Mouse (Mus musculus) limb, embryonic 11.5 days (tissue): ENCODE data around the gene Tmem176a. TPM values are rescaled to one million over a fixed set of nuclear protein-coding genes. Genes with fewer than 3 reads are reported as not detected.
A peak's percentile ranks its signal among the peaks of the same experiment; 100 is the strongest.

Experiments used
- ATAC-seq: fragments of 200-750 bp; cut with Nextera tagmentation; 2 replicates; pipeline ENCODE4 v1.8.0; 2017; ENCODE audit warnings: low read depth; ENCODE audit not compliant: insufficient number of reproducible peaks, low FRiP score, low TSS enrichment
- DNase-seq: peaks from one replicate; pipeline ENCODE4 v3.0.0-alpha.2; 2015; ENCODE audit warnings: low spot score
- H3K27ac ChIP-seq: fragments of 300-500 bp; sonication (generic); replicated peaks from 2 replicates; pipeline ENCODE4 v1.5.1; 2014; ENCODE audit warnings: low read depth, mild to moderate bottlenecking, low read length
- H3K27me3 ChIP-seq: fragments of 300-500 bp; sonication (generic); 2 replicates; pipeline ENCODE4 v1.6.1; 2014; ENCODE audit warnings: mild to moderate bottlenecking, low read length, mixed read lengths; ENCODE audit not compliant: control insufficient read depth, insufficient read depth
- H3K36me3 ChIP-seq: fragments of 300-500 bp; sonication (generic); 2 replicates; pipeline ENCODE4 v1.6.1; 2014; ENCODE audit warnings: mild to moderate bottlenecking, low read length, moderate library complexity, mixed read lengths; ENCODE audit not compliant: control insufficient read depth, insufficient read depth
- H3K4me1 ChIP-seq: fragments of 300-500 bp; sonication (generic); 2 replicates; pipeline ENCODE4 v1.6.1; 2014; ENCODE audit warnings: low read length, mixed read lengths; ENCODE audit not compliant: control insufficient read depth, insufficient read depth
- H3K4me2 ChIP-seq: fragments of 300-500 bp; sonication (generic); 2 replicates; pipeline ENCODE4 v1.6.1; 2014; ENCODE audit warnings: low read depth, mild to moderate bottlenecking, moderate library complexity; ENCODE audit not compliant: severe bottlenecking
- H3K4me3 ChIP-seq: fragments of 300-500 bp; sonication (generic); 2 replicates; pipeline ENCODE4 v1.5.1; 2014; ENCODE audit warnings: low read depth, low read length
- H3K9ac ChIP-seq: fragments of 300-500 bp; sonication (generic); 2 replicates; pipeline ENCODE4 v1.6.1; 2014; ENCODE audit warnings: mild to moderate bottlenecking, low read length
- H3K9me3 ChIP-seq: fragments of 300-500 bp; sonication (generic); 2 replicates; pipeline ENCODE4 v1.6.1; 2016; ENCODE audit warnings: low read length; ENCODE audit not compliant: control insufficient read depth
- WGBS: fragments of 180-500 bp; shearing (Covaris S2); extraction: QIAGEN DNeasy Blood & Tissue Kit; methylation state at CpG from one replicate; pipeline ENCODE4 v1.1.7; 2014; 5-methylcytosine and 5-hydroxymethylcytosine counted together
- polyA plus RNA-seq: library from polyadenylated mRNA; unstranded; fragments of >200 nt; fragmentation: Nextera tagmentation; extraction: Ambion mirVana; gene quantifications from 2 replicates; pipeline ENCODE4 v1.2.1, GENCODE M21; 2014

The Tmem176a gene
- 36.6 and 37.5 TPM in 2 replicates for polyA plus RNA-seq

- DNase-seq = peak; percentile 36
These were observed at the start of gene Tmem176a for GRCm38 (mm10) chr6:48840371-48840969. Gene Tmem176a, plus strand, starts transcription at chr6:48840919.

GRCm38 (mm10) chr6:48801897-48802296, 38.8 kb upstream of the Tmem176a start:
- Histone ChIP-seq H3K9ac (no peak overlapping the region), H3K36me3 (no peaks in the 10 kb centered on the region), H3K9me3 (no peaks in the 10 kb centered on the region), H3K4me1 (no peaks in the 10 kb centered on the region), H3K27me3 (no peaks in the 10 kb centered on the region), H3K4me2 (no peak overlapping the region), H3K27ac (no peak overlapping the region), H3K4me3 (no peak overlapping the region)
- ATAC-seq = no peak
- 86% methylated on average over 1 of the region's 1 CpGs for WGBS
- DNase-seq = no peak

More at GRCm38 (mm10) chr6:48840371-48840969, at the start of gene Tmem176a:
- H3K27me3 ChIP-seq = no peaks in the 10 kb centered on the region
- H3K27ac ChIP-seq = peak within 1 kb of the TSS; percentile 56; the same call in 1 of the 2 replicates
- peak; percentile 21; the same call in 1 of the 2 replicates for ATAC-seq
- peaks cover 23% of the 10 kb centered on the region for H3K4me1 ChIP-seq
- peak within 1 kb of the TSS; percentile 58 for H3K4me2 ChIP-seq
- WGBS = 37% methylated on average over 7 of the region's 7 CpGs
- H3K36me3 ChIP-seq = no peaks in the 10 kb centered on the region
- peak within 1 kb of the TSS; percentile 58 for H3K9ac ChIP-seq
- H3K4me3 ChIP-seq = peak within 1 kb of the TSS; percentile 40
- no peaks in the 10 kb centered on the region for H3K9me3 ChIP-seq

GRCm38 (mm10) chr6:48803406-48804051, 37.2 kb upstream of the Tmem176a start:
- Histone ChIP-seq H3K4me1 (no peaks in the 10 kb centered on the region), H3K4me2 (no peak overlapping the region), H3K27me3 (no peaks in the 10 kb centered on the region), H3K36me3 (no peaks in the 10 kb centered on the region), H3K9me3 (no peaks in the 10 kb centered on the region), H3K4me3 (no peak overlapping the region), H3K27ac (no peak overlapping the region), H3K9ac (no peak overlapping the region)
- no peak for ATAC-seq
- DNase-seq = no peak

- no peaks in the 10 kb centered on the region for H3K9me3 ChIP-seq
- no peak overlapping the region for H3K9ac ChIP-seq
- H3K36me3 ChIP-seq = no peaks in the 10 kb centered on the region
- H3K4me2 ChIP-seq = no peak overlapping the region
- no peak overlapping the region for H3K27ac ChIP-seq
- no peak overlapping the region for H3K4me3 ChIP-seq
- no peak for ATAC-seq
- WGBS = 75% methylated on average over 5 of the region's 5 CpGs
- no peak for DNase-seq
- no peaks in the 10 kb centered on the region for H3K27me3 ChIP-seq
- no peaks in the 10 kb centered on the region for H3K4me1 ChIP-seq
These were observed 36.4 kb upstream of the Tmem176a start for GRCm38 (mm10) chr6:48804346-48804745.

- H3K9ac ChIP-seq = no peak overlapping the region
- DNase-seq (no peak), ATAC-seq (no peak)
- H3K4me2 ChIP-seq = no peak overlapping the region
- no peaks in the 10 kb centered on the region for H3K9me3 ChIP-seq
- 92% methylated on average over 3 of the region's 3 CpGs for whole genome bisulfite sequencing
- H3K4me1 ChIP-seq = no peaks in the 10 kb centered on the region
- H3K27me3 ChIP-seq = no peaks in the 10 kb centered on the region
- H3K4me3 ChIP-seq = no peak overlapping the region
- no peaks in the 10 kb centered on the region for H3K36me3 ChIP-seq
- no peak overlapping the region for H3K27ac ChIP-seq
These were observed 34.0 kb upstream of the Tmem176a start for GRCm38 (mm10) chr6:48806746-48807145.

- WGBS = 69% methylated on average over 3 of the region's 3 CpGs
- no peak for DNase-seq
These were observed 31.1 kb upstream of the Tmem176a start for GRCm38 (mm10) chr6:48809494-48810219.

GRCm38 (mm10) chr6:48815013-48815412, 25.7 kb upstream of the Tmem176a start:
- Histone ChIP-seq H3K9ac (no peak overlapping the region), H3K4me3 (no peak overlapping the region), H3K27me3 (no peaks in the 10 kb centered on the region), H3K4me1 (no peaks in the 10 kb centered on the region), H3K9me3 (no peaks in the 10 kb centered on the region), H3K4me2 (no peak overlapping the region), H3K27ac (no peak overlapping the region), H3K36me3 (no peaks in the 10 kb centered on the region)
- no peak for DNase-seq
- ATAC-seq = no peak

More at GRCm38 (mm10) chr6:48809494-48810219, 31.1 kb upstream of the Tmem176a start:
- no peak for ATAC-seq
- Histone ChIP-seq H3K9ac (no peak overlapping the region), H3K27me3 (no peaks in the 10 kb centered on the region), H3K4me3 (no peak overlapping the region), H3K36me3 (no peaks in the 10 kb centered on the region), H3K9me3 (no peaks in the 10 kb centered on the region), H3K27ac (no peak overlapping the region), H3K4me1 (no peaks in the 10 kb centered on the region), H3K4me2 (no peak overlapping the region)

GRCm38 (mm10) chr6:48817815-48818214, 22.9 kb upstream of the Tmem176a start:
- H3K4me3 ChIP-seq = no peak overlapping the region
- no peak overlapping the region for H3K27ac ChIP-seq
- H3K4me2 ChIP-seq = no peak overlapping the region
- peak; percentile 78 for DNase-seq
- WGBS = 10% methylated on average over 6 of the region's 6 CpGs
- H3K36me3 ChIP-seq = no peaks in the 10 kb centered on the region
- H3K9me3 ChIP-seq = no peaks in the 10 kb centered on the region
- no peaks in the 10 kb centered on the region for H3K27me3 ChIP-seq
- no peak for ATAC-seq
- H3K4me1 ChIP-seq = no peaks in the 10 kb centered on the region
- no peak overlapping the region for H3K9ac ChIP-seq
